8 mouse cellular contexts compared by ENCODE assay signal in genomic region chr7:82174571-82175326, GRCm38 (mm10). TPM values are rescaled to one million over a fixed set of nuclear protein-coding genes. Genes with fewer than 3 reads are reported as not detected.
DNase-seq lines count a peak whose midpoint lies in the region; ATAC-seq lines count a peak whose summit lies in the region.

No protein-coding gene starts in this region.

- H3K4me3 ChIP-seq in heart, embryonic 13.5 days: peak overlapping the region; percentile 78
- peak overlapping the region; percentile 80 for H3K4me3 ChIP-seq in kidney, embryonic 15.5 days (replicated peaks)
- H3K4me3 ChIP-seq in limb, embryonic 13.5 days: peak overlapping the region; percentile 76
- H3K4me3 ChIP-seq in midbrain, embryonic 15.5 days: peak overlapping the region; percentile 96
- peak overlapping the region; percentile 65 for H3K4me3 ChIP-seq in stomach, embryonic 15.5 days (replicated peaks)

- DNase-seq in 3T3-L1 (ENCODE audit: low read depth, low spot score): peak; percentile 67
- DNase-seq in brain, embryonic 18.5 days (ENCODE audit: low read depth, low spot score): peak; percentile 78
- DNase-seq in fibroblast of lung, adult 2 months (ENCODE audit: low read depth): peak; percentile 22

- peak; percentile 77 for ATAC-seq in heart, embryonic 13.5 days (ENCODE audit: extremely low read depth, insufficient number of reproducible peaks, low FRiP score, low TSS enrichment)
- ATAC-seq in kidney, embryonic 15.5 days (replicated peaks; ENCODE audit: low FRiP score): peak; percentile 98
- peak; percentile 97 for ATAC-seq in limb, embryonic 13.5 days (ENCODE audit: low FRiP score, low read depth)
- peak; percentile 99 for ATAC-seq in midbrain, embryonic 15.5 days (replicated peaks)
- ATAC-seq in stomach, embryonic 15.5 days (ENCODE audit: insufficient read depth, low FRiP score, low read depth): peak; percentile 93

- H3K9me3 ChIP-seq in heart, embryonic 13.5 days: no peaks in the 10 kb centered on the region
- no peaks in the 10 kb centered on the region for H3K9me3 ChIP-seq in kidney, embryonic 15.5 days (replicated peaks)
- H3K9me3 ChIP-seq in limb, embryonic 13.5 days: no peaks in the 10 kb centered on the region
- H3K9me3 ChIP-seq in midbrain, embryonic 15.5 days: no peaks in the 10 kb centered on the region
- no peaks in the 10 kb centered on the region for H3K9me3 ChIP-seq in stomach, embryonic 15.5 days

- peaks cover 24% of the 10 kb centered on the region for H3K4me1 ChIP-seq in heart, embryonic 13.5 days
- peaks cover 16% of the 10 kb centered on the region for H3K4me1 ChIP-seq in kidney, embryonic 15.5 days
- H3K4me1 ChIP-seq in limb, embryonic 13.5 days: peaks cover 21% of the 10 kb centered on the region
- peaks cover 22% of the 10 kb centered on the region for H3K4me1 ChIP-seq in midbrain, embryonic 15.5 days
- H3K4me1 ChIP-seq in stomach, embryonic 15.5 days: 0 out of 2 replicates have a peak, but pooled peaks cover 4% of the 10 kb centered on the region

- H3K9ac ChIP-seq in heart, embryonic 13.5 days: peak overlapping the region; percentile 81
- peak overlapping the region; percentile 68 for H3K9ac ChIP-seq in kidney, embryonic 15.5 days
- H3K9ac ChIP-seq in limb, embryonic 13.5 days: peak overlapping the region; percentile 74
- peak overlapping the region; percentile 87 for H3K9ac ChIP-seq in midbrain, embryonic 15.5 days
- peak overlapping the region; percentile 24; the same call in 1 of the 2 replicates for H3K9ac ChIP-seq in stomach, embryonic 15.5 days

- H3K4me2 ChIP-seq in heart, embryonic 13.5 days: peak overlapping the region; percentile 99
- peak overlapping the region; percentile 99 for H3K4me2 ChIP-seq in kidney, embryonic 15.5 days
- H3K4me2 ChIP-seq in limb, embryonic 13.5 days (replicated peaks): peak overlapping the region; percentile 96
- peak overlapping the region; percentile 80 for H3K4me2 ChIP-seq in midbrain, embryonic 15.5 days
- peak overlapping the region; percentile 99 for H3K4me2 ChIP-seq in stomach, embryonic 15.5 days

- no peaks in the 10 kb centered on the region for H3K36me3 ChIP-seq in heart, embryonic 13.5 days
- no peaks in the 10 kb centered on the region for H3K36me3 ChIP-seq in kidney, embryonic 15.5 days
- no peaks in the 10 kb centered on the region for H3K36me3 ChIP-seq in limb, embryonic 13.5 days
- no peaks in the 10 kb centered on the region for H3K36me3 ChIP-seq in midbrain, embryonic 15.5 days (replicated peaks)
- H3K36me3 ChIP-seq in stomach, embryonic 15.5 days: no peaks in the 10 kb centered on the region

- peaks cover 25% of the 10 kb centered on the region for H3K27me3 ChIP-seq in heart, embryonic 13.5 days (replicated peaks)
- peaks cover 12% of the 10 kb centered on the region; the same call in 1 of the 2 replicates for H3K27me3 ChIP-seq in kidney, embryonic 15.5 days
- peaks cover 7% of the 10 kb centered on the region; the same call in 1 of the 2 replicates for H3K27me3 ChIP-seq in limb, embryonic 13.5 days
- no peaks in the 10 kb centered on the region for H3K27me3 ChIP-seq in midbrain, embryonic 15.5 days (replicated peaks)
- no peaks in the 10 kb centered on the region for H3K27me3 ChIP-seq in stomach, embryonic 15.5 days (replicated peaks)

- no peak overlapping the region for H3K27ac ChIP-seq in heart, embryonic 13.5 days (replicated peaks)
- no peak overlapping the region for H3K27ac ChIP-seq in kidney, embryonic 15.5 days
- no peak overlapping the region for H3K27ac ChIP-seq in limb, embryonic 13.5 days
- H3K27ac ChIP-seq in midbrain, embryonic 15.5 days: peak overlapping the region; percentile 86
- H3K27ac ChIP-seq in stomach, embryonic 15.5 days: no peak overlapping the region

- WGBS in heart, embryonic 13.5 days: under 1% methylated on average over 72 of the region's 72 CpGs
- under 1% methylated on average over 70 of the region's 72 CpGs for WGBS in kidney, embryonic 15.5 days
- under 1% methylated on average over 72 of the region's 72 CpGs for WGBS in limb, embryonic 13.5 days
- under 1% methylated on average over 72 of the region's 72 CpGs for WGBS in midbrain, embryonic 15.5 days
- WGBS in stomach, embryonic 15.5 days: under 1% methylated on average over 72 of the region's 72 CpGs

RNA-seq across cellular contexts. Expression of gene Sh3gl3, which starts 1.1 kb away (rescaled TPM):
- 5.4 and 5.8 TPM in 2 replicates for polyA plus RNA-seq in heart, embryonic 13.5 days (2015; fragmentation: Nextera tagmentation; extraction: Ambion mirVana)
- polyA plus RNA-seq in kidney, embryonic 15.5 days (2015; fragmentation: Nextera tagmentation; extraction: Ambion mirVana): 11.6 and 13.7 TPM in 2 replicates
- polyA plus RNA-seq in limb, embryonic 13.5 days (2015; fragmentation: Nextera tagmentation; extraction: Ambion mirVana): 21.4 and 22.4 TPM in 2 replicates
- polyA plus RNA-seq in midbrain, embryonic 15.5 days (2015; fragmentation: Nextera tagmentation; extraction: Ambion mirVana): 73.9 and 75.1 TPM in 2 replicates
- polyA plus RNA-seq in stomach, embryonic 15.5 days (2015; fragmentation: Nextera tagmentation; extraction: Ambion mirVana): 10.2 and 11.3 TPM in 2 replicates

Comparison
In these comparisons a context has a peak if more than half of its experiments do, and no peak if none do; other contexts are left out.
1. DNase-seq: peak in every context shown above with its lines; median percentile 78 in brain, embryonic 18.5 days; 67 in 3T3-L1; 22 in fibroblast of lung, adult 2 months.
2. H3K9ac ChIP-seq: peak in every context shown above with its lines; median percentile 87 in midbrain, embryonic 15.5 days; 81 in heart, embryonic 13.5 days; 74 in limb, embryonic 13.5 days; 68 in kidney, embryonic 15.5 days; 24 in stomach, embryonic 15.5 days.